Mouse (Mus musculus) spleen, adult 18-20 months (tissue): Measurements from ENCODE around the gene Gng2.

Experiments
- DNase-seq, 2 experiments: peaks; one replicate each; pipeline ENCODE4 v3.0.0; 2022; ENCODE audit warnings: mixed read lengths in 2 of 2

The Gng2 gene

DNA sequence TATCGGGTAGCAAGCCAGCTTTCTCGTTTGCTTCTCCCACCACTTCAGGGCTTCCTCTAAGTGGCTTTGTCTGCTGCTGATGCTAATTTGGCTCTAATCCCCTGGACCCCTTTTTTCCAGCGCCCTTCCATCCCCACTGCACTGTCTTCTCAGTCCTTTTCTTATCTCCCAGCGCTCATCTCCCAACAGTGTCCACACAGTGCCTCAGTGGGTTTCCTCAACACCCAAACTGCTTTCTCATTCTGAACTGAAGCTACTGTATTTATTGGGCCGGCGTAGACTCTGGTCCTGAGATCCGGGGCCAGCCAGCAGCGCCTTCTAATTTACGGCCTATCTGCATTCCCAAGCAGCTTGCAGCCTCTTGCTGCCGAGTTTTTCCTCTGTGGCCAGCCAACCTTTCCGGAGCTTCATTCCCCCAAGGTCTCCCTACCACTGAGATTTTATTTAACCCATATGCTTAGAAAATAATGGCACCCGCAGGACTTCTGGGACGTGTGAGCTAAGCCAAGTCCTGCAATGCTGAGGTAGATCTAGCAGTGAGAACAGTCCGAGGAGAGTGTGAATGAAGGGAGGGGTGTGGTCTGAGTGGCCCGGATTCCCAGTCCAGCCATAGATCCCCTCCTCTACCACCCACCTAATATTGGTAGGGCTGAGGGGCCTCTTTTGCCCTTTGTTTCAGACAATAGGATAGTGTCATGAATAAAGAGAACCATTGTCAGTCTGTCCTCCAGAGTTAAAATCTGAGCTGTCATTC lies at the start of gene Gng2:
Gng2 (minus strand) TSS at position 357 of the 754 bp plus-strand sequence.
- no peak for DNase-seq

GRCm38 (mm10) chr14:20024888-20025719 lies 47.7 kb upstream of the Gng2 start:
- DNase-seq, result peak; percentile 48 to 65

GRCm38 (mm10) chr14:20023939-20024338 lies 46.5 kb upstream of the Gng2 start:
- DNase-seq, result no peak

GRCm38 (mm10) chr14:20019486-20019885 lies 42.1 kb upstream of the Gng2 start:
- DNase-seq, result no peak

- no peak for DNase-seq
Observed at GRCm38 (mm10) chr14:20012506-20013275, 35.3 kb upstream of the Gng2 start.

DNA sequence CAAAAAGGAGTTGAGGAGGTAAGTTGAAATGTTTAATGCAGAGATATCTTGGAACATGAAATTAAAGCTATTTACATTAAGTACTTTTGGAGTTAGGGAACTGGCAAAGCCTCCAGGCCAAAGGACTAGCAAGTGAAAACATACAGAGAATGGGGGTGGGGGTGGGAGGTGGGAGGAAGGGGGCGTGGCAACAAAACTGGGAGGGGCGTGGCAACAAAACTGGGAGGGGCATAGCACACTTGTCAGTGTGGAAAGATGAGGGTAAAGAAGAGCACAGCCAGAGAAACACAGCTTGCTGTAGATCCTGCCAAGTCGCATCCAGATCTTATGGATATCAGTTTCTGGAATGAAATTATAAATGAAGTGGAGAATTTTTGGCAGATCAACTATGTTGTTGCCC lies 30.0 kb upstream of the Gng2 start:
- DNase-seq, result no peak

GRCm38 (mm10) chr14:20004777-20005289 lies 27.4 kb upstream of the Gng2 start:
- no peak for DNase-seq

- no peak for DNase-seq
Observed at GRCm38 (mm10) chr14:19996853-19997252, 19.4 kb upstream of the Gng2 start.

DNA sequence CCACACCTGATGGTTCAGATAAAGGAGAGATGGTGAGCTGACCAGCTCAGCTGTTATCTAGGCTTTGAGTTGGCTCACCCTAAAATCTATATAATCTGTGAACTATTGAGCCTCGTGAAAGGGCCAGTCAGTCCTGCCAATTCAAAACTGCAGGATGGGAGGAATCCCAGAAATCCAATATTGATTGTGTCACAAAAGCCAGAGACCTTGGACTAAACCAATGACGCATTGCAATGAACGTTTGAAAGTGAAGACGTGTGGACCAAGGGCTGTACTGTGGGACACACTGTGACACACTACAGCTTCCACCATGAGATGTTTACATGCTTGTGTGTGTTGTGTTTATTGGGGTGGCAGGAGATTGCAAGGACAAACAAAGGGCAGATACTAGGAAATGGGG lies 18.5 kb upstream of the Gng2 start:
- DNase-seq, result no peak

GRCm38 (mm10) chr14:19994068-19994467 lies 16.6 kb upstream of the Gng2 start:
- DNase-seq, result no peak

- DNase-seq, result no peak
Observed at GRCm38 (mm10) chr14:19993570-19993883, 16.1 kb upstream of the Gng2 start.

GRCm38 (mm10) chr14:19992873-19993569 lies 15.6 kb upstream of the Gng2 start:
- no peak for DNase-seq

- no peak for DNase-seq
Observed at GRCm38 (mm10) chr14:19991861-19992260, 14.4 kb upstream of the Gng2 start.

GRCm38 (mm10) chr14:19990436-19990993 lies 13.1 kb upstream of the Gng2 start:
- no peak for DNase-seq

DNA sequence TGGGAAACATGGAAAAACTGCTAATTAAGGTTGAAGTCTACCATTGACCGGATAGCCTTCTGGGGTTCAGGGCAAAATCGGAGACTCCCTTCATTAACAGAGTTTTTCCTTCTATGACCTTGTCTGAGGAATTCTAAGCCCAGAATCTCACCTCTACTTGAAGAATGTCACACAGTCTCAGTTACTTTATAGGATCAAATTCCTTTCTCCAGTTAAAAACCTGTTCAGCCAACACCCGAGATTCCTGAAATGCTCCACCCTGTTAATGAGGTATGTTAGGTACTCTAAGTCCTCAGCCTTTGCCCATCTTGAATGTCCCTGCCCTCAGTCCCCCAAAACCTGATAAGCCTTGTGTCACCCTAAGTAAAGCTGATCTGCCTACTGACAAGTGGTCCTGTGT lies 11.0 kb upstream of the Gng2 start:
- DNase-seq, result no peak

DNA sequence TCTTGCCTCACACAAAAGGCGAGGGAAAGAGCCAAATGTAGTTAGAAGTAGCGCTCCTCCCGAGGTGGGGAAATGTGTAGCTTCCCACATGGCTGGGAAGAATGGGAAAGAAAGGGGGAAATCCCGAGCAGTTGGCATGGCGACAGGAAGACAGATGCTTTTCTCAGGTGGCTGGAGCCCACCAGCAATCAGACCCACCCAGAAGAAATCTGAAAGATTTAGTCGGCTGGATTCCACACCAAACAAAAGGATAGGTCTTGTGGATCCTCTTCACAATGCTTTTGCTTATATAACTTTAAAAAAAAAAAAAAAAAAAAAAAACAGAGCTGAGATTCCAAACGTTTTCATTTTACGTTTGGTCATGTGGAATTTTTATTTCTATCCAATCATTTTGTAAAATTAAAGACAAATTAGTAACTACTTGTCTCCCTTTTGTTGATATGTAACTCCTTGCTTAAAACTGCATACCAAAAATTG lies 10.0 kb upstream of the Gng2 start:
- DNase-seq, result no peak

- DNase-seq, result peak; percentile 53 to 62
Observed at GRCm38 (mm10) chr14:19986614-19987357, 9.4 kb upstream of the Gng2 start.

GRCm38 (mm10) chr14:19985912-19986613 lies 8.6 kb upstream of the Gng2 start:
- DNase-seq, result no peak

- DNase-seq, result peak; percentile 41 to 69
Observed at GRCm38 (mm10) chr14:19985107-19985911, 7.9 kb upstream of the Gng2 start.
